9 mouse cellular contexts compared by ENCODE assay signal in genomic region chrX:133604272-133604671, GRCm38 (mm10).
DNase-seq lines count a peak whose midpoint lies in the region; ATAC-seq and TF ChIP-seq lines count a peak whose summit lies in the region.
"Had no signal": no experiment of that assay in that cellular context is flagged by ENCODE, and none has a peak within 500 bp of the region (broad histone marks: within the 10 kb centered on the region; RNA-seq: fewer than 3 reads in every experiment).

No protein-coding gene starts in this region.

- 40% methylated on average over 4 of the region's 4 CpGs for WGBS in kidney, adult 2 months
- WGBS in embryonic facial prominence, embryonic 13.5 days: 33% methylated on average over 4 of the region's 4 CpGs

- no peaks in the 10 kb centered on the region for H3K9me3 ChIP-seq in embryonic facial prominence, embryonic 13.5 days
- H3K9me3 ChIP-seq: neural tube, embryonic 12.5 days had no signal

- no peak overlapping the region for H3K4me3 ChIP-seq in kidney, adult 2 months (ENCODE audit: insufficient read depth, low read depth, low read length)
- no peak overlapping the region for H3K4me3 ChIP-seq in embryonic facial prominence, embryonic 13.5 days
- H3K4me3 ChIP-seq: neural tube, embryonic 12.5 days had no signal

- no peak for TF ChIP-seq POLR2A in kidney, adult 2 months (IDR thresholded peaks at IDR 0.05; ENCODE audit: low read depth, low read length)

- no peak for TF ChIP-seq CTCF in kidney, adult 2 months (conservative IDR thresholded peaks at IDR 0.05; ENCODE audit: insufficient read depth, insufficient read length, low read depth, low read length)

- no peak overlapping the region for H3K27ac ChIP-seq in kidney, adult 2 months (ENCODE audit: insufficient read depth, low read depth, low read length)
- H3K27ac ChIP-seq in embryonic facial prominence, embryonic 13.5 days: no peak overlapping the region
- H3K27ac ChIP-seq: neural tube, embryonic 12.5 days had no signal

- H3K4me2 ChIP-seq in embryonic facial prominence, embryonic 13.5 days: no peak overlapping the region
- H3K4me2 ChIP-seq: neural tube, embryonic 12.5 days had no signal

- H3K36me3 ChIP-seq in kidney, adult 2 months (ENCODE audit: control insufficient read depth, insufficient read depth, low read length): no peaks in the 10 kb centered on the region
- H3K36me3 ChIP-seq in embryonic facial prominence, embryonic 13.5 days: no peaks in the 10 kb centered on the region
- H3K36me3 ChIP-seq: neural tube, embryonic 12.5 days had no signal

- no peaks in the 10 kb centered on the region for H3K4me1 ChIP-seq in kidney, adult 2 months (ENCODE audit: control insufficient read depth, insufficient read depth, low read length)
- H3K4me1 ChIP-seq in embryonic facial prominence, embryonic 13.5 days: peaks cover 19% of the 10 kb centered on the region; the same call in 1 of the 2 replicates
- H3K4me1 ChIP-seq: neural tube, embryonic 12.5 days had no signal

- H3K27me3 ChIP-seq in kidney, adult 2 months (replicated peaks; ENCODE audit: control insufficient read depth, insufficient read depth, low read length): no peaks in the 10 kb centered on the region
- peaks cover 15% of the 10 kb centered on the region for H3K27me3 ChIP-seq in embryonic facial prominence, embryonic 13.5 days
- H3K27me3 ChIP-seq: neural tube, embryonic 12.5 days had no signal

- H3K9ac ChIP-seq in embryonic facial prominence, embryonic 13.5 days: no peak overlapping the region
- H3K9ac ChIP-seq: neural tube, embryonic 12.5 days had no signal

- ATAC-seq in embryonic facial prominence, embryonic 13.5 days (ENCODE audit: insufficient number of reproducible peaks, insufficient read depth, low FRiP score, low TSS enrichment, low read depth): 0 out of 2 replicates have a peak, but pooled peaks have one; percentile 59

- peak; percentile 5 for DNase-seq in kidney, adult 2 months
- no peak for DNase-seq in kidney, adult 18-20 months
- DNase-seq in heart, postnatal 4 days: peak; percentile 46
- peak; percentile 15 for DNase-seq in lung, postnatal 36 days
- DNase-seq in layer of hippocampus, adult 8-10 months (ENCODE audit: low spot score in 2 of 2): no peak
- no peak for DNase-seq in cerebellum, postnatal 14 days
- DNase-seq in layer of hippocampus, adult 11-12 months (ENCODE audit: low spot score): no peak

Comparison
In these comparisons a context has a peak if more than half of its experiments do, and no peak if none do; other contexts are left out.
1. DNase-seq: peak in kidney, adult 2 months (single experiment), heart, postnatal 4 days (single experiment) and lung, postnatal 36 days (single experiment); none in kidney, adult 18-20 months (single experiment), layer of hippocampus, adult 8-10 months (0 of 2), cerebellum, postnatal 14 days (0 of 2) and layer of hippocampus, adult 11-12 months (single experiment).